Mouse (Mus musculus) lung, postnatal 4 days (tissue): ENCODE data around the gene Prkar2b.

Source experiments
- DNase-seq, 2 experiments: peaks; one replicate each; pipeline ENCODE4 v3.0.0; 2021

The Prkar2b gene

GRCm38 (mm10) chr12:31955843-31956242 is 105.3 kb downstream of the Prkar2b start:
- DNase-seq, result no peak

GRCm38 (mm10) chr12:31950659-31951031 is 110.5 kb downstream of the Prkar2b start:
- no peak for DNase-seq

- DNase-seq, result peak; percentile 98 to 99
These were observed 111.1 kb downstream of the Prkar2b start, which contains the start of gene Hbp1 for GRCm38 (mm10) chr12:31949759-31950658. Gene Hbp1 (minus strand): TSS chr12:31950535.

- DNase-seq, result peak; percentile 94 to 97
These were observed 111.8 kb downstream of the Prkar2b start for GRCm38 (mm10) chr12:31949193-31949741.

GRCm38 (mm10) chr12:31948101-31949000 is 112.7 kb downstream of the Prkar2b start:
- DNase-seq, result no peak

GRCm38 (mm10) chr12:31947476-31947875 is 113.6 kb downstream of the Prkar2b start:
- peak in 1 of 2 experiments; percentile 26 for DNase-seq

- DNase-seq, result no peak
These were observed 116.7 kb downstream of the Prkar2b start for GRCm38 (mm10) chr12:31944405-31944804.

- DNase-seq, result no peak
These were observed 118.0 kb downstream of the Prkar2b start for GRCm38 (mm10) chr12:31943020-31943654.

- no peak for DNase-seq
These were observed 122.1 kb downstream of the Prkar2b start for GRCm38 (mm10) chr12:31939026-31939425.

- no peak for DNase-seq
These were observed 122.6 kb downstream of the Prkar2b start for GRCm38 (mm10) chr12:31938391-31938997.

- no peak for DNase-seq
These were observed 123.5 kb downstream of the Prkar2b start for GRCm38 (mm10) chr12:31937613-31938012.

- no peak for DNase-seq
These were observed 124.3 kb downstream of the Prkar2b start for GRCm38 (mm10) chr12:31936657-31937300.

GRCm38 (mm10) chr12:31931818-31932217 is 129.3 kb downstream of the Prkar2b start:
- DNase-seq, result no peak

GRCm38 (mm10) chr12:31928498-31928897 is 132.6 kb downstream of the Prkar2b start:
- no peak for DNase-seq

- DNase-seq, result peak; percentile 66 to 67
These were observed 134.4 kb downstream of the Prkar2b start for GRCm38 (mm10) chr12:31926661-31927061.

- no peak for DNase-seq
These were observed 135.8 kb downstream of the Prkar2b start for GRCm38 (mm10) chr12:31925343-31925742.

- no peak for DNase-seq
These were observed 137.0 kb downstream of the Prkar2b start for GRCm38 (mm10) chr12:31924135-31924534.

- no peak for DNase-seq
These were observed 140.4 kb downstream of the Prkar2b start for GRCm38 (mm10) chr12:31920464-31921405.

- peak in 1 of 2 experiments; percentile 41 for DNase-seq
These were observed 143.9 kb downstream of the Prkar2b start for GRCm38 (mm10) chr12:31917245-31917644.

- no peak for DNase-seq
These were observed 144.4 kb downstream of the Prkar2b start for GRCm38 (mm10) chr12:31916691-31917090.
